Mouse (Mus musculus) myocyte (in vitro differentiated cells): ENCODE data around the gene Tssk1. TPM values are rescaled to one million over a fixed set of nuclear protein-coding genes. Genes with fewer than 3 reads are reported as not detected.

ENCODE experiments used
- H3K27me3 ChIP-seq: one replicate; pipeline ENCODE4 v1.6.1; 2011; ENCODE audit not compliant: control insufficient read depth, insufficient read depth, insufficient read length
- H3K36me3 ChIP-seq: one replicate; pipeline ENCODE4 v1.6.1; 2011; ENCODE audit not compliant: control insufficient read depth, insufficient read depth
- H3K4me2 ChIP-seq: one replicate; pipeline ENCODE4 v1.6.1; 2011; ENCODE audit warnings: low read depth, control low read depth
- H3K4me3 ChIP-seq: one replicate; pipeline ENCODE4 v1.5.1; 2011; ENCODE audit warnings: mild to moderate bottlenecking, control low read depth, moderate library complexity
- H3K79me2 ChIP-seq: one replicate; pipeline ENCODE4 v1.6.1; 2011; ENCODE audit not compliant: control insufficient read depth, insufficient read depth
- H3ac ChIP-seq: one replicate; pipeline ENCODE4 v1.6.1; 2011; ENCODE audit not compliant: control insufficient read depth, insufficient read length
- CEBPB ChIP-seq: IDR thresholded peaks from 2 replicates; pipeline ENCODE4 v1.6.1; 2011; ENCODE audit warnings: mild to moderate bottlenecking, moderate library complexity; ENCODE audit not compliant: poor library complexity, insufficient read depth, severe bottlenecking
- E2F4 ChIP-seq: IDR thresholded peaks from one replicate; pipeline ENCODE4 v1.6.1; 2011; ENCODE audit warnings: mild to moderate bottlenecking, control low read depth, moderate library complexity; ENCODE audit not compliant: insufficient read depth
- MAX ChIP-seq: IDR thresholded peaks from one replicate; pipeline ENCODE4 v1.6.1; 2011; ENCODE audit warnings: low read depth, mild to moderate bottlenecking, control low read depth
- MYOD1 ChIP-seq, 3 experiments: IDR thresholded peaks; one replicate each; pipeline ENCODE4 v1.6.1; 2011; ENCODE audit warnings: control low read depth in 2 of 3, low read depth in 2 of 3, mild to moderate bottlenecking in 2 of 3, moderate library complexity in 1 of 3; ENCODE audit not compliant: insufficient read length in 2 of 3, control insufficient read depth in 1 of 3
- MYOG ChIP-seq, 3 experiments: IDR thresholded peaks; one replicate each; pipeline ENCODE4 v1.6.1; 2011; ENCODE audit warnings: control low read depth in 2 of 3, low read depth in 2 of 3, mild to moderate bottlenecking in 2 of 3; ENCODE audit not compliant: insufficient read length in 2 of 3, control insufficient read depth in 1 of 3, insufficient read depth in 1 of 3
- POLR2A ChIP-seq: IDR thresholded peaks from one replicate; pipeline ENCODE4 v1.6.1; 2011; ENCODE audit warnings: low read depth, mild to moderate bottlenecking, control low read depth, moderate library complexity; ENCODE audit not compliant: insufficient read length
- POLR2AphosphoS2 ChIP-seq: IDR thresholded peaks from one replicate; pipeline ENCODE4 v1.6.1; 2011; ENCODE audit warnings: low read depth, control low read depth; ENCODE audit not compliant: insufficient read length
- REST ChIP-seq: IDR thresholded peaks from one replicate; pipeline ENCODE4 v1.6.1; 2011; ENCODE audit warnings: mild to moderate bottlenecking, control low read depth, moderate library complexity; ENCODE audit not compliant: insufficient read depth, insufficient read length
- SRF ChIP-seq: IDR thresholded peaks from one replicate; pipeline ENCODE4 v1.6.1; 2011; ENCODE audit warnings: low read depth; ENCODE audit not compliant: control insufficient read depth, insufficient read length
- TCF12 ChIP-seq: IDR thresholded peaks from one replicate; pipeline ENCODE4 v1.6.1; 2011; ENCODE audit warnings: mild to moderate bottlenecking, control low read depth; ENCODE audit not compliant: poor library complexity, insufficient read depth, severe bottlenecking
- TCF3 ChIP-seq: IDR thresholded peaks from one replicate; pipeline ENCODE4 v1.6.1; 2011; ENCODE audit warnings: low read depth, control low read depth; ENCODE audit not compliant: insufficient read length
- USF1 ChIP-seq: IDR thresholded peaks from one replicate; pipeline ENCODE4 v1.6.1; 2011; ENCODE audit warnings: low read depth, mild to moderate bottlenecking, control low read depth, moderate library complexity
- polyA plus RNA-seq: library from polyadenylated mRNA; unstranded; fragments of >200 nt; fragmentation: generic; extraction: Trizol; gene quantifications from one replicate; pipeline ENCODE4 v1.2.1, GENCODE M21; 2012; ENCODE audit warnings: missing spikeins

The Tssk1 gene
- polyA plus RNA-seq, 1 experiment: 0.07 TPM

DNA sequence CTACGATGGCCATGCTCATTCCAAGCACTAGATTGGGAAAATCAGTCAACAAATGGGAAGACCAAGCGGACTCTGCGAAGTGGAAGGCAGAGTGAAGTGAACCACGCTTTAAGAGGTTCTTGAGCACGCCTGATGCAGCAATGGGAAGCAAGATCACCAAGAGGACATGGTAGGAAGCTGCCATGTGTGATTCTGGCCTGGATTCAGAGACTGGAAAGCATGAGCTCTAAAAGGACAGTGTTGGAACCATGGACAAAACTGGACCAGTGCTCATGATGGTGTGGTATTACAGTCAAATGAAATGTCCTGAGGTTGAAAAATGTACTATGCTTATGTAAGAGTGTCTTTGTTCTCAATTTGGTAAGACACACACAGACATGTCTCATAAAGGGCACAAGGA, 42.7 kb upstream of the Tssk1 start:
- Histone ChIP-seq H3K4me3 (no peak overlapping the region), H3K79me2 (no peaks in the 10 kb centered on the region), H3K4me2 (no peak overlapping the region), H3K36me3 (peaks cover 41% of the 10 kb centered on the region), H3ac (no peak overlapping the region), H3K27me3 (no peaks in the 10 kb centered on the region)
- no peak for TF ChIP-seq TCF3
- TF ChIP-seq USF1: no peak
- TF ChIP-seq CEBPB: no peak

DNA sequence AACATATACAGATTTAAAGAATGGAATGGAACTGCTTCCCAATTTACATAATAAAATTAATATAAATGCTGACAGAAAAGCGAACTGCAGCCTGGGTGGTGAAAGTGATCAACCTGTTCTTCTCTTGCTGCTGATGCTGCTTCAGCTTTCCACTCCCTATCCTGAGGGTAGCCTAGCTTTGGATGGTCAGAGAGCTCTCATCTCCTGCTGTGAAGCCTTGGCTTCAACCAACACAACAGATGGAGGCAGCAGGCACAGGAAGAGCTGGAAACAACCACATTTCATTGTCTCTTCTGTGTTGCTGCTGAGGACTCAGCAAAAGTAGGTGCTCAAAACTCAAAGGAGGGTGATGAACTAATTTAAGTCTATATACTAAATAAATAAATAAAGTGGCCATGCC, 42.2 kb upstream of the Tssk1 start:
- H3K27me3 ChIP-seq: no peaks in the 10 kb centered on the region
- H3K79me2 ChIP-seq: no peaks in the 10 kb centered on the region
- no peak overlapping the region for H3K4me3 ChIP-seq
- H3ac ChIP-seq: no peak overlapping the region
- H3K36me3 ChIP-seq: peaks cover 38% of the 10 kb centered on the region
- TF ChIP-seq SRF (no peak), MYOD1 (IDR thresholded peaks at IDR 0.05; ENCODE audit: control insufficient read depth in 1 of 3, insufficient read length in 2 of 3, low read depth in 2 of 3) (no peak), POLR2AphosphoS2 (no peak), E2F4 (no peak), MYOG (IDR thresholded peaks at IDR 0.05; ENCODE audit: control insufficient read depth in 1 of 3, insufficient read depth in 1 of 3, insufficient read length in 2 of 3, low read depth in 2 of 3) (no peak), CEBPB (no peak), TCF12 (no peak), MAX (no peak), REST (no peak)
- H3K4me2 ChIP-seq: no peak overlapping the region

DNA sequence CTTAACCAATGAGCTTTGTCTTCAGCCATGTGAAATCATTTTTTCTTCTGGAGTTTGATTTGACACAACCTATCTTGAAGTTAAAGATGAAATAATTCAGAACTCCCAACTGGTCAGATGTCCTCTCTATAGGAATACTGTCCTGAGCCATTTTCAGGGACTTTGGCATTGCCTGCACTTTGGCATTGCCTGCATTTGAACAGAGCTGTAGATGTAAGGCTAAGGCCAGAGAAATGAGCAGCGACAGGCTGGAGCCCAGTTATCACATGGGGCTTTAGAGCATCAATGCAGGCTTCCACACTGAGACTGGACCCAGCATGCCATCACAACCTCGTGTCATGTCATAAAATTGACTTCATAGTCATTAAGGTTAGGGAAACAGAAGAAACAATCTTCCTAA, 40.8 kb upstream of the Tssk1 start:
- TF ChIP-seq MAX (no peak), SRF (no peak), MYOD1 (IDR thresholded peaks at IDR 0.05; ENCODE audit: control insufficient read depth in 1 of 3, insufficient read length in 2 of 3, low read depth in 2 of 3) (no peak), POLR2A (no peak), TCF12 (no peak), MYOG (IDR thresholded peaks at IDR 0.05; ENCODE audit: control insufficient read depth in 1 of 3, insufficient read depth in 1 of 3, insufficient read length in 2 of 3, low read depth in 2 of 3) (no peak), POLR2AphosphoS2 (no peak), CEBPB (no peak), REST (no peak), TCF3 (no peak), E2F4 (no peak), USF1 (no peak)

DNA sequence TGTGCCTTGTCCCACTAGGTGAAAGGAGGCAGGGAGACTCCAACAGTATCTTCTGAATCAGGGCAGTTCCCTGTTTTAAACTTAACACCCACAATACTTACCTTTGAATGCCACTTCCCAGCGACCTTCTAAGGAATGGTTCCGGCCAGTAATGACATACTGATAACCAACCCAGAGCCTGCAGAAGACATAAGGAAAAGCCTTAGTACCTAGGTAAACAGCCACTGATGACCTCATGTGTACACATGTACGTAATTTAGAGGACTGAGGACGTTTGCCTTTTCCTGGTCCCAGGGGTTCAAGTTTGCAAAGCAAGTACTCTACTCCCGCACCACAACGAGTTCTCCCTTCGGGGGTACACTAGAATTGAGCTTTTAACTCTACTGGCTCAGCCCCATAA, 36.9 kb upstream of the Tssk1 start:
- no peak overlapping the region for H3K4me3 ChIP-seq
- no peaks in the 10 kb centered on the region for H3K79me2 ChIP-seq
- H3K36me3 ChIP-seq: peaks cover 22% of the 10 kb centered on the region
- H3ac ChIP-seq: no peak overlapping the region
- H3K27me3 ChIP-seq: no peaks in the 10 kb centered on the region
- TF ChIP-seq TCF3: no peak
- no peak for TF ChIP-seq E2F4
- no peak for TF ChIP-seq MYOG (IDR thresholded peaks at IDR 0.05; ENCODE audit: control insufficient read depth in 1 of 3, insufficient read depth in 1 of 3, insufficient read length in 2 of 3, low read depth in 2 of 3)
- TF ChIP-seq POLR2AphosphoS2: no peak
- TF ChIP-seq MYOD1 (IDR thresholded peaks at IDR 0.05; ENCODE audit: control insufficient read depth in 1 of 3, insufficient read length in 2 of 3, low read depth in 2 of 3): no peak
- no peak for TF ChIP-seq POLR2A
- TF ChIP-seq MAX: no peak
- no peak for TF ChIP-seq REST
- TF ChIP-seq USF1: no peak
- TF ChIP-seq SRF: no peak
- TF ChIP-seq TCF12: no peak
- no peak for TF ChIP-seq CEBPB
- H3K4me2 ChIP-seq: no peak overlapping the region

More for the DNA sequence above, 40.8 kb upstream of the Tssk1 start:
- Histone ChIP-seq H3K4me3 (no peak overlapping the region), H3K4me2 (no peak overlapping the region), H3K36me3 (peaks cover 35% of the 10 kb centered on the region), H3ac (no peak overlapping the region), H3K27me3 (no peaks in the 10 kb centered on the region), H3K79me2 (no peaks in the 10 kb centered on the region)

DNA sequence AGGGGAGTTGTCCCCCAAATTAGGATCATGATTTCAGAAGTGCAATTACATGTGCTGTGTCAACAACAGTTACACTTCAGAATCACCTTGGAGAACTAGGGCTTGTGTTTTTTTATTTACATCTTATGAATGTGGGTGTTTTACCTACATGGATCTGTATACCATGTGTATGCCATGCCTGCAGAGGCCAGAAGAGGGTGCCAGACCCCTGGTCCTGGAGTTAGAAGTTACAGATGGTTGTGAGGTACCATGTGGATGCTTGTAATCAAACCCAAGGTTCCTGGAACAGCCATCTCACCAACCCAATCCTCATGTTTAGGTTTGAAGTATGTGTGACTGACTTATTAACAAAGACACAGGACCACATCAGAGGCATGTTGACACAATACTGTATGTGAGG, 35.4 kb upstream of the Tssk1 start:
- H3K79me2 ChIP-seq: no peaks in the 10 kb centered on the region
- H3K4me3 ChIP-seq: no peak overlapping the region
- H3K27me3 ChIP-seq: no peaks in the 10 kb centered on the region
- TF ChIP-seq TCF12 (no peak), E2F4 (no peak), POLR2A (no peak), SRF (no peak), MYOD1 (IDR thresholded peaks at IDR 0.05; ENCODE audit: control insufficient read depth in 1 of 3, insufficient read length in 2 of 3, low read depth in 2 of 3) (no peak)
- no peak overlapping the region for H3ac ChIP-seq
- peaks cover 18% of the 10 kb centered on the region for H3K36me3 ChIP-seq
- H3K4me2 ChIP-seq: no peak overlapping the region
